Mouse (Mus musculus) bone marrow, adult 2 months (tissue): ENCODE measurements around the gene Rec114.
A peak's percentile ranks its signal among the peaks of the same experiment; 100 is the strongest.

Experiments used
- CTCF ChIP-seq: fragments of 200-500 bp; IDR thresholded peaks from 2 replicates; pipeline ENCODE4 v1.5.1; 2011; ENCODE audit warnings: low read length, control low read depth; ENCODE audit not compliant: control insufficient read depth, insufficient read depth
- POLR2A ChIP-seq: fragments of 200-500 bp; IDR thresholded peaks from 2 replicates; pipeline ENCODE4 v1.6.1; 2011; ENCODE audit warnings: low read depth, mild to moderate bottlenecking, control low read depth, low read length, borderline replicate concordance; ENCODE audit not compliant: control insufficient read depth

DNA sequence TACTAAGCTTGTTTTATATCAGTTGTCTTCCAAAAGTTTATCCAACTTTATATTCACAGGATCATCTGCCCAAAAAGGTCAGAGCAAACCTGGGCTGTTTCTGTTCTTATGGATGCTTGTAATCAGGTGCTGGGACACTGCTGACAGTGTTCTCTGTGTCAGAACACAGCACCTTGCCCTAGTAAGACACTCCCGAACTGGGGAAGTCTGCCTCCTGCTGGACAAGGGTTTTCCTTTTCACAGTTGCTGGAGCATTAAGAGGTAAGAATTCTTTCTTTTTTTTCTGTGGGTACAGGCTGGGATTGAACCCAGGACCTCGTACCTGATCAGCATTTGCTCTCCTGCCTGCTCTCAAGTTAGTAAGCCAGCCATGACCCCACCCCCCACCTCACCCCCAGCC lies 87.4 kb downstream of the Rec114 start:
- TF ChIP-seq CTCF (peak; percentile 55; the same call in 1 of the 2 replicates), POLR2A (no peak)
